Mouse (Mus musculus): ENCODE measurements at regions not wholly inside any gene's neighbourhood (a gene's known extent, or its start where the extent isn't known, plus 50 kb on each side); places are given as distances from the start of the nearest gene placed in this dataset.

DNA sequence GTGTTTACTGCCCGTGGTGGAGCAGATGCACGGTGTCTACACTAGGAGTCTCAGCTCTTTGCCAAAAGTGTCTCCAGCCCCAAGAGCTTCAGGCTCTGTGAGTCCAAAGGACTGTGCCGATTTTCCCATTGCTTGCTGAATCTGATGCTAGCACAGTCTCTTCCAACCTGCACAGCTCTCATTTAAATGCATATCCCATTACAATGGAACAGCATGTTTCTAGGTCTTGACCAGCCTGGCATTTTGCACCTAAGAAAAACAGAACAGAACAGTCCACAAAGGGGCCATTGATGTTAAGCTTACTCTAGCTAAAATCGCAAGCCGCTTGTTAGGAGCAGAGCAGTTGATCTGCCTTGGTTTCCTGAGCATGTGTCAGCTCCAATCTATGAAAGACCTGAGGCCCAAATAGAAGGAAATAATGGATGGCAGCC is 339.2 kb downstream of the Tle4 start:
- no peaks in the 10 kb centered on the region for H3K4me1 ChIP-seq (ENCODE audit: control insufficient read depth, insufficient read depth, low read length)
- peak in 1 of 2 experiments; percentile 22 for DNase-seq

GRCm38 (mm10) chr19:14259223-14259622 is 338.6 kb downstream of the Tle4 start:
- 82% methylated on average over 2 of the region's 2 CpGs for WGBS
- TF ChIP-seq CTCF (IDR thresholded peaks at IDR 0.05; ENCODE audit: borderline replicate concordance, insufficient read depth, low read depth, low read length) (no peak), POLR2A (IDR thresholded peaks at IDR 0.05; ENCODE audit: borderline replicate concordance, insufficient read depth, low read length) (no peak)
- Histone ChIP-seq H3K4me3 (replicated peaks; ENCODE audit: insufficient read depth, low read depth, low read length) (no peak overlapping the region), H3K27ac (ENCODE audit: insufficient read depth, low read length) (no peak overlapping the region), H3K27me3 (ENCODE audit: control insufficient read depth, insufficient read depth, low read length) (no peaks in the 10 kb centered on the region), H3K4me1 (ENCODE audit: control insufficient read depth, insufficient read depth, low read length) (no peaks in the 10 kb centered on the region)
- DNase-seq = no peak

More for the DNA sequence above, 339.2 kb downstream of the Tle4 start:
- TF ChIP-seq POLR2A (IDR thresholded peaks at IDR 0.05; ENCODE audit: borderline replicate concordance, insufficient read depth, low read length) = no peak
- no peak for TF ChIP-seq CTCF (IDR thresholded peaks at IDR 0.05; ENCODE audit: borderline replicate concordance, insufficient read depth, low read depth, low read length)
- Histone ChIP-seq H3K27me3 (ENCODE audit: control insufficient read depth, insufficient read depth, low read length) (no peaks in the 10 kb centered on the region), H3K4me3 (replicated peaks; ENCODE audit: insufficient read depth, low read depth, low read length) (no peak overlapping the region), H3K27ac (ENCODE audit: insufficient read depth, low read length) (no peak overlapping the region)
- WGBS = 24% methylated on average over 5 of the region's 5 CpGs

- 67% methylated on average over 1 of the region's 1 CpGs for WGBS
- TF ChIP-seq CTCF (IDR thresholded peaks at IDR 0.05; ENCODE audit: borderline replicate concordance, insufficient read depth, low read depth, low read length) (no peak), POLR2A (IDR thresholded peaks at IDR 0.05; ENCODE audit: borderline replicate concordance, insufficient read depth, low read length) (no peak)
- no peak for DNase-seq
- no peak overlapping the region for H3K27ac ChIP-seq (ENCODE audit: insufficient read depth, low read length)
- no peaks in the 10 kb centered on the region for H3K27me3 ChIP-seq (ENCODE audit: control insufficient read depth, insufficient read depth, low read length)
- no peak overlapping the region for H3K4me3 ChIP-seq (replicated peaks; ENCODE audit: insufficient read depth, low read depth, low read length)
- H3K4me1 ChIP-seq (ENCODE audit: control insufficient read depth, insufficient read depth, low read length) = no peaks in the 10 kb centered on the region
Observed at GRCm38 (mm10) chr19:14289331-14289737, 308.5 kb downstream of the Tle4 start.

DNA sequence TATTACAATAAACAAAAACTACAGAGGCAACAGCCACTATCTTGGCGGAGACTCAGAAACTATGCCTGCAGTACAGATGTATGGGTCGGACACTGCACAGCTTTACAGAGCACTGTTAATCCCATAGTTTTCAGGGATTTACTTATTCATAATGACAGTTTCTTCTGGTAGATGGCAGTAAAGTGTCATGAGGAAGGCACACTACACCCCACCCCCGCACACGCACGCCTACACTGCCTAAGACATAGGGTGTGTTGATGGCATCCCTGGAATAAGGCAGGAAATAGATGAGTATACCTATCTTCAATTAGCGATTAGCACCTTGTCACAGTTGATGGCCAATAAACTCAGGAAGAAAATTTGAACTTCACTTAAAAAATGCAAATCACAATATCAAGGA is 306.9 kb downstream of the Tle4 start:
- Histone ChIP-seq H3K4me1 (ENCODE audit: control insufficient read depth, insufficient read depth, low read length) (no peaks in the 10 kb centered on the region), H3K27ac (ENCODE audit: insufficient read depth, low read length) (no peak overlapping the region), H3K4me3 (replicated peaks; ENCODE audit: insufficient read depth, low read depth, low read length) (no peak overlapping the region), H3K27me3 (ENCODE audit: control insufficient read depth, insufficient read depth, low read length) (no peaks in the 10 kb centered on the region)
- DNase-seq = no peak
- TF ChIP-seq POLR2A (IDR thresholded peaks at IDR 0.05; ENCODE audit: borderline replicate concordance, insufficient read depth, low read length) = no peak
- TF ChIP-seq CTCF (IDR thresholded peaks at IDR 0.05; ENCODE audit: borderline replicate concordance, insufficient read depth, low read depth, low read length) = no peak
- 81% methylated on average over 6 of the region's 6 CpGs for WGBS

- no peaks in the 10 kb centered on the region for H3K4me1 ChIP-seq (ENCODE audit: control insufficient read depth, insufficient read depth, low read length)
- H3K27me3 ChIP-seq (ENCODE audit: control insufficient read depth, insufficient read depth, low read length) = no peaks in the 10 kb centered on the region
- TF ChIP-seq POLR2A (IDR thresholded peaks at IDR 0.05; ENCODE audit: borderline replicate concordance, insufficient read depth, low read length) (no peak), CTCF (IDR thresholded peaks at IDR 0.05; ENCODE audit: borderline replicate concordance, insufficient read depth, low read depth, low read length) (no peak)
- DNase-seq = no peak
- no peak overlapping the region for H3K27ac ChIP-seq (ENCODE audit: insufficient read depth, low read length)
- 66% methylated on average over 3 of the region's 3 CpGs for WGBS
- H3K4me3 ChIP-seq (replicated peaks; ENCODE audit: insufficient read depth, low read depth, low read length) = no peak overlapping the region
Observed at GRCm38 (mm10) chr19:14293172-14293571, 304.7 kb downstream of the Tle4 start.

DNA sequence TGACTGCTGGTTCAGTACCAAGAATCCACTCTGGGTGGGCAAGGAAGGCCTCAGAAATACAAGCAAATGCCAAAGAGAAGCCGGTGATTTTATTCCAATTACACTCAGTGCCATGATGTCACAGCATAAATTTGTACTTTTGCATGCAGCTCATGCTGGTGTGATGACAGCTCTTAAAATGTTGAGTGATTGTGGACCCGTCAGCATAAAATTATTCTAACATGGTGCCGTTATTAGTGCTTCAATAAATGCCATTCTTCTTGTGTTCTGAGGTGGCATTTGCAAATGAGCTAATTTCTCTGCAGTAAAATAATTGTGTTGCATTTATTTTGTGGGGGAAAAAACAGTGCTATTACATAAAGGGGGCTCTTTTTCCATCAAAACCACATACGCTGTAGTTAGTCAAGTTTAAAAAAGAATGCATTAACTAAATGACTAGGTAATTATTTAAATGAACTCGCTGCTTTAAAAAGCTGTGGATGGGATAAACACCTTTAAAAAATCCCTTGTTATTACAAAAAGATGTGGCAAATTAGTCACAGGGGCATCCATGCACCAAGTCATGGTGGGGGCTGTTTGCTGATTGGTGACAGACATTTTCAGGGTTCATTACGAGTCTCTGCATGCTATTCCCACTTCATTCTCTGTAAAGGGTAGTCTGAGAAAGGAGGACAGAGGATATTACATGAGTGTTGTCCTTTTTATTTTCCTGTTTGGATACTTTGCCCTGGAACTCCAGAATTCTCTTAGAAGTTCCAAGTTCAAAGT is 296.5 kb downstream of the Tle4 start:
- no peak overlapping the region for H3K27ac ChIP-seq (ENCODE audit: insufficient read depth, low read length)
- WGBS = 63% methylated on average over 6 of the region's 6 CpGs
- H3K4me3 ChIP-seq (replicated peaks; ENCODE audit: insufficient read depth, low read depth, low read length) = no peak overlapping the region
- DNase-seq = no peak
- no peaks in the 10 kb centered on the region; the same call in 1 of the 2 replicates for H3K27me3 ChIP-seq (ENCODE audit: control insufficient read depth, insufficient read depth, low read length)
- TF ChIP-seq POLR2A (IDR thresholded peaks at IDR 0.05; ENCODE audit: borderline replicate concordance, insufficient read depth, low read length) (no peak), CTCF (IDR thresholded peaks at IDR 0.05; ENCODE audit: borderline replicate concordance, insufficient read depth, low read depth, low read length) (no peak)
- H3K4me1 ChIP-seq (ENCODE audit: control insufficient read depth, insufficient read depth, low read length) = no peaks in the 10 kb centered on the region

- no peaks in the 10 kb centered on the region for H3K4me1 ChIP-seq (ENCODE audit: control insufficient read depth, insufficient read depth, low read length)
- 12% methylated on average over 7 of the region's 7 CpGs for WGBS
- no peak overlapping the region for H3K27ac ChIP-seq (ENCODE audit: insufficient read depth, low read length)
- H3K4me3 ChIP-seq (replicated peaks; ENCODE audit: insufficient read depth, low read depth, low read length) = no peak overlapping the region
- TF ChIP-seq CTCF (IDR thresholded peaks at IDR 0.05; ENCODE audit: borderline replicate concordance, insufficient read depth, low read depth, low read length) (no peak), POLR2A (IDR thresholded peaks at IDR 0.05; ENCODE audit: borderline replicate concordance, insufficient read depth, low read length) (no peak)
- DNase-seq = no peak
- H3K27me3 ChIP-seq (ENCODE audit: control insufficient read depth, insufficient read depth, low read length) = no peaks in the 10 kb centered on the region
Observed at GRCm38 (mm10) chr19:14314301-14314700, 283.6 kb downstream of the Tle4 start.

GRCm38 (mm10) chr19:14319677-14320191 is 278.1 kb downstream of the Tle4 start:
- TF ChIP-seq CTCF (IDR thresholded peaks at IDR 0.05; ENCODE audit: borderline replicate concordance, insufficient read depth, low read depth, low read length) = no peak
- TF ChIP-seq POLR2A (IDR thresholded peaks at IDR 0.05; ENCODE audit: borderline replicate concordance, insufficient read depth, low read length) = no peak
- no peak overlapping the region for H3K4me3 ChIP-seq (replicated peaks; ENCODE audit: insufficient read depth, low read depth, low read length)
- 62% methylated on average over 3 of the region's 3 CpGs for WGBS
- no peak overlapping the region for H3K27ac ChIP-seq (ENCODE audit: insufficient read depth, low read length)
- H3K27me3 ChIP-seq (ENCODE audit: control insufficient read depth, insufficient read depth, low read length) = no peaks in the 10 kb centered on the region; the same call in 1 of the 2 replicates
- H3K4me1 ChIP-seq (ENCODE audit: control insufficient read depth, insufficient read depth, low read length) = no peaks in the 10 kb centered on the region
- no peak for DNase-seq
